Mouse (Mus musculus) B cell, adult 2 months (primary cell): ENCODE measurements around the gene Samd4b.

ENCODE experiments used
- DNase-seq, 2 experiments: peaks; one replicate each; pipeline ENCODE4 v3.0.0; 2022

The Samd4b gene

GRCm38 (mm10) chr7:28354113-28354581 lies 243.8 kb downstream of the Samd4b start:
- no peak for DNase-seq

DNA sequence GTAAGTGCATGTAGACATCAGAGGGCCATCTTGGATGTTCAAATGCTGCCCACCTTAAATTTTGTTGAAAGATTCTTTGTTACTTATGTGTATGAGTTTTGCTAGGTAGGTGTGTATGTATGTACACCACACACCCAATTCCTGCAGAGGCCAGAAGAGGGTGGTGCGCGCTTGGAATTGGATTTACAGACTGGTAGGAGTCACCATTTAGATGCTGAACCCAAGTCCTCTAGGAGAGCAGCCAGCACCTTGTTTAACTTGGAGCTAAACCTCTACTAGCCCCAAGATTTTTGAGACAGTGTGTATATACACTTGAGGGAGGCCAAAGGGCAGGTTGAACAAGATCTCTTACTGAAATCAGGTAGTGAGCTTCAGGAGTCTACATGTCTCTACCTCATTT lies 244.7 kb downstream of the Samd4b start:
- DNase-seq, result peak in 1 of 2 experiments; percentile 26

DNA sequence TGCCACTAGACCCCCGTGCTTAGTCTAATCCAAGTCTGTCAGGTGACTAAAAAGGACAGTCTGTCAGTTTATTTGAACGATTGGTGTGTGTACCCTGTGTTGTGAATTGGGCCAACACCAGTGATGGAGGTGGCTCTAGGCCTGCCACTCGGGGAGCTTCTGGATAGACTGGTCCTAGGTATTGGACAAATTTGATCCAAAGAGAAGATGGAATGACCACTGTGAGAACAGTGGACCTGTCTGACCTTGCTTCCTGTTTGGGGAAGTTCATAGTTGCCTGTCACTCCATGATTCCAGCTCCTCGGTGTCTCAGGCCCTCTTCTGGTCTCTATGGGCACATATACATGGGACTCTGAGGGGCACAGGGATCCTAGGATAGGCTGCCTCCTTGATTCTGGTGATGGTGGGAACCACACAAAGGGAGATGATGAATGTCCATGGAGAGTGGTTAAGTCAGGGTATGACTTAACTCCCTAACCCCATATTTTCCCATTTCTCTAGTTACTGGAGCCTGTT lies 246.2 kb downstream of the Samd4b start:
- no peak for DNase-seq

DNA sequence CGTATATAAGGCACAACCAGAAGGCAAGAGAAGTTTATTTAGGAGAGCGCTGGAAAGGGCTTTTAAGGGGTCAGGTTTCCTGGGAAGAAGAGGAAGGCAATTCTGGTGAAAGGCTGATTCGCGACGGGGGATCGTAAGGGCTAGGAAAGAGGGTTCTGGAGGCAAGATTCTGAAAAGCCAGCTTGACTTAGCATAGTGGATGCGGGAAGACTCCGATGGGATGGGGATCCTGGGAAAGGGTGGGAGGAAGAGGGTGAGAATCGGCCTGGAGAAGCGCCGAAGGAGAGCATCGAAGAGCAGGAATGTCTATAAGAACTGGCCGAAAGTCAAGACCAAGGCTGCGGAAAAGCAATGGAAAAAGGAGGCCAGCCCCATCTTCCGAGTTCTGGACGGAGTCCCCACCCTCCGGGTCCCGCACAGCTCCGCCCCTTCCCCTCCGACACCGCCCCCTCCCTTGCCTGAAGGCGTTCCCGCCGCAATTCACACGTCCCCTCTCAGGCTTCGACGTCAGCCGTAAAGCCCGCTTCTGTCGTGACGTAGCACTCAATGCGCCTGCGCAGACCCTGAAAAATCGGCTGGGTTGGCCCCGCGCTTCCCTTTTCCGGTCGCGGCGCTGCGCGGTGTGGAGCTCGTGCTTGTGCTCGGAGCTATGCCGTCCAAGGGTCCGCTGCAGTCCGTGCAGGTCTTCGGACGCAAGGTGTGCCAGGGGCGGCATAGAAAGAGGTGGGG lies 247.6 kb downstream of the Samd4b start, which contains the start of gene Rps16:
TSS of gene Rps16 (plus strand) at position 498 of the 729 bp plus-strand sequence.
- DNase-seq, result peak; percentile 96 to 97
